Mouse (Mus musculus) thymus, adult 2 months (tissue): Measurements from ENCODE around the gene AI464131. TPM values are rescaled to one million over a fixed set of nuclear protein-coding genes. Genes with fewer than 3 reads are reported as not detected.

Experiments used
- DNase-seq: peaks from one replicate; pipeline ENCODE4 v3.0.0; 2021
- H3K27ac ChIP-seq: fragments of 200-500 bp; 2 replicates; pipeline ENCODE4 v1.5.1; 2012; ENCODE audit warnings: low read length, control low read depth; ENCODE audit not compliant: control insufficient read depth, insufficient read depth
- H3K27me3 ChIP-seq: fragments of 200-500 bp; 2 replicates; pipeline ENCODE4 v1.6.1; 2012; ENCODE audit warnings: mild to moderate bottlenecking, low read length, moderate library complexity, mixed read lengths; ENCODE audit not compliant: control insufficient read depth, insufficient read depth
- H3K36me3 ChIP-seq: fragments of 200-500 bp; 2 replicates; pipeline ENCODE4 v1.6.1; 2012; ENCODE audit warnings: mild to moderate bottlenecking, low read length, moderate library complexity; ENCODE audit not compliant: control insufficient read depth, insufficient read depth
- H3K4me1 ChIP-seq: fragments of 200-500 bp; replicated peaks from 2 replicates; pipeline ENCODE4 v1.6.1; 2012; ENCODE audit warnings: low read length; ENCODE audit not compliant: control insufficient read depth, insufficient read depth
- H3K4me3 ChIP-seq: fragments of 200-500 bp; 2 replicates; pipeline ENCODE4 v1.5.1; 2012; ENCODE audit warnings: mild to moderate bottlenecking, low read length, control low read depth, moderate library complexity; ENCODE audit not compliant: control insufficient read depth, insufficient read depth
- CTCF ChIP-seq: fragments of 200-500 bp; IDR thresholded peaks from 2 replicates; pipeline ENCODE4 v1.5.1; 2012; ENCODE audit warnings: mild to moderate bottlenecking, control low read depth, low read length, moderate library complexity, borderline replicate concordance; ENCODE audit not compliant: control insufficient read depth, poor library complexity, insufficient read depth; ENCODE audit errors: extremely low read depth
- POLR2A ChIP-seq: fragments of 200-500 bp; IDR thresholded peaks from 2 replicates; pipeline ENCODE4 v1.6.1; 2012; ENCODE audit warnings: mild to moderate bottlenecking, low read length, control low read depth, moderate library complexity; ENCODE audit not compliant: control insufficient read depth, poor library complexity, insufficient read depth; ENCODE audit errors: extremely low read depth
- WGBS: fragments of 180-500 bp; shearing (Covaris S2); methylation state at CpG from one replicate; pipeline ENCODE4 v1.1.7; 2018; 5-methylcytosine and 5-hydroxymethylcytosine counted together
- polyA plus RNA-seq: library from polyadenylated mRNA; depleted of rRNA; stranded (reverse); fragments of >200 nt; gene quantifications from 2 replicates; pipeline ENCODE4 v1.2.3, GENCODE M21; 2012

Gene AI464131
- polyA plus RNA-seq, 1 experiment = 2.6 TPM

- TF ChIP-seq CTCF (no peak), POLR2A (no peak)
- H3K4me3 ChIP-seq = no peak overlapping the region
- H3K27ac ChIP-seq = no peak overlapping the region
- no peaks in the 10 kb centered on the region for H3K36me3 ChIP-seq
- DNase-seq = no peak
- H3K27me3 ChIP-seq = peaks cover 11% of the 10 kb centered on the region; the same call in 1 of the 2 replicates
- H3K4me1 ChIP-seq = 0 out of 2 replicates have a peak, but pooled peaks cover 3% of the 10 kb centered on the region
- WGBS = 85% methylated on average over 11 of the region's 11 CpGs
Measured at GRCm38 (mm10) chr4:41495850-41496249, 7.0 kb downstream of the AI464131 start.

- Histone ChIP-seq H3K36me3 (no peaks in the 10 kb centered on the region), H3K27ac (no peak overlapping the region), H3K4me3 (no peak overlapping the region), H3K4me1 (0 out of 2 replicates have a peak, but pooled peaks cover 3% of the 10 kb centered on the region), H3K27me3 (peaks cover 11% of the 10 kb centered on the region; the same call in 1 of the 2 replicates)
- DNase-seq = no peak
- TF ChIP-seq CTCF = no peak
- TF ChIP-seq POLR2A = no peak
- 82% methylated on average over 4 of the region's 4 CpGs for WGBS
Measured at GRCm38 (mm10) chr4:41495076-41495475, 7.8 kb downstream of the AI464131 start.

- no peak overlapping the region for H3K27ac ChIP-seq
- WGBS = 44% methylated on average over 3 of the region's 3 CpGs
- H3K36me3 ChIP-seq = no peaks in the 10 kb centered on the region
- H3K27me3 ChIP-seq = peaks cover 11% of the 10 kb centered on the region; the same call in 1 of the 2 replicates
- no peak for DNase-seq
- no peak for TF ChIP-seq CTCF
- no peak for TF ChIP-seq POLR2A
- H3K4me3 ChIP-seq = no peak overlapping the region
- H3K4me1 ChIP-seq = 0 out of 2 replicates have a peak, but pooled peaks cover 3% of the 10 kb centered on the region
Measured at GRCm38 (mm10) chr4:41494378-41494777, 8.5 kb downstream of the AI464131 start.

- Histone ChIP-seq H3K4me1 (0 out of 2 replicates have a peak, but pooled peaks cover 3% of the 10 kb centered on the region), H3K36me3 (no peaks in the 10 kb centered on the region), H3K4me3 (no peak overlapping the region), H3K27me3 (peaks cover 10% of the 10 kb centered on the region; the same call in 1 of the 2 replicates), H3K27ac (no peak overlapping the region)
- WGBS = 92% methylated on average over 3 of the region's 3 CpGs
- DNase-seq = no peak
- TF ChIP-seq POLR2A (no peak), CTCF (no peak)
Measured at GRCm38 (mm10) chr4:41493464-41494116, 9.3 kb downstream of the AI464131 start.

- no peak for DNase-seq
- TF ChIP-seq CTCF (no peak), POLR2A (no peak)
- whole genome bisulfite sequencing = 87% methylated on average over 7 of the region's 7 CpGs
- Histone ChIP-seq H3K27ac (no peak overlapping the region), H3K36me3 (no peaks in the 10 kb centered on the region), H3K27me3 (peaks cover 4% of the 10 kb centered on the region; the same call in 1 of the 2 replicates), H3K4me3 (no peak overlapping the region), H3K4me1 (no peaks in the 10 kb centered on the region)
Measured at GRCm38 (mm10) chr4:41492951-41493350, 9.9 kb downstream of the AI464131 start.

- DNase-seq = no peak
- Histone ChIP-seq H3K27me3 (no peaks in the 10 kb centered on the region), H3K4me1 (no peaks in the 10 kb centered on the region), H3K36me3 (no peaks in the 10 kb centered on the region), H3K27ac (no peak overlapping the region), H3K4me3 (no peak overlapping the region)
- no peak for TF ChIP-seq POLR2A
- TF ChIP-seq CTCF = no peak
- WGBS = 92% methylated on average over 6 of the region's 6 CpGs
Measured at GRCm38 (mm10) chr4:41481601-41482017, 21.3 kb downstream of the AI464131 start.

- 91% methylated on average over 8 of the region's 8 CpGs for WGBS
- H3K4me1 ChIP-seq = no peaks in the 10 kb centered on the region
- H3K27me3 ChIP-seq = no peaks in the 10 kb centered on the region
- H3K4me3 ChIP-seq = no peak overlapping the region
- no peak overlapping the region for H3K27ac ChIP-seq
- no peak for TF ChIP-seq POLR2A
- no peak for TF ChIP-seq CTCF
- no peak for DNase-seq
- H3K36me3 ChIP-seq = no peaks in the 10 kb centered on the region
Measured at GRCm38 (mm10) chr4:41480254-41480653, 22.6 kb downstream of the AI464131 start.

GRCm38 (mm10) chr4:41479456-41479804, 23.4 kb downstream of the AI464131 start:
- no peak for DNase-seq
- H3K27ac ChIP-seq = no peak overlapping the region

More at GRCm38 (mm10) chr4:41479456-41479804, 23.4 kb downstream of the AI464131 start:
- H3K4me1 ChIP-seq = no peaks in the 10 kb centered on the region
- no peaks in the 10 kb centered on the region for H3K36me3 ChIP-seq
- 93% methylated on average over 1 of the region's 1 CpGs for WGBS
- H3K4me3 ChIP-seq = no peak overlapping the region
- no peak for TF ChIP-seq POLR2A
- TF ChIP-seq CTCF = no peak
- H3K27me3 ChIP-seq = no peaks in the 10 kb centered on the region
